Mouse (Mus musculus): ENCODE data around the gene Gm28539. TPM values are rescaled to one million over a fixed set of nuclear protein-coding genes. Genes with fewer than 3 reads are reported as not detected.

Gm28539 gene
- polyA plus RNA-seq, 2 experiments = not detected

DNA sequence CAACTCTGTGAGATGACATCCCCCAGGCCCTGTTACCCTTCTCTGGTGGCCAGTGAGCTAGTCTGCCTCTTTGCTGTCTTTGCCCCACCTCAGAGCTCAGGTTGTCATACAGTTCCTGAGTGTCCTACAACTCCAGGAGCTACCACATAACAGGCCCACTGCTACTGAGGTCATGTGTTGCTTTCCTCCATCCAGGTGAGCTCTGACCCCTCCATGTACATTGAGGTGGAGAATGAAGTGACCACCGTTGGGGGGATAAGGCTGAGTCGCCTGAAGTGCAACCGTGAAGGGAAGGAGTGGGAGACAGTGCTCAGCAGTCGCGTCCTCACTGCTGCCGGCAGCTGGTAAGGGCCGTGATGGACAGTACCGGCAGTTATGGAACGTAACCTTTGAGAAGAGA, 112.6 kb downstream of the Gm28539 start:
- Histone ChIP-seq H3K4me3 (ENCODE audit: insufficient read depth in 1 of 2, low read depth in 2 of 2, low read length in 2 of 2) (no peak overlapping the region), H3K4me1 (replicated peaks; ENCODE audit: control insufficient read depth in 2 of 2, insufficient read depth in 2 of 2, low read length in 1 of 2) (no peaks in the 10 kb centered on the region), H3K4me2 (ENCODE audit: low read depth) (no peak overlapping the region), H3K9ac (replicated peaks) (no peak overlapping the region), H3K27ac (no peak overlapping the region), H3K27me3 (ENCODE audit: control insufficient read depth, insufficient read depth, low read length) (no peaks in the 10 kb centered on the region), H3K9me3 (ENCODE audit: control insufficient read depth, low read length) (no peaks in the 10 kb centered on the region), H3K36me3 (replicated peaks; ENCODE audit: control insufficient read depth, insufficient read depth, low read depth) (peaks cover 24% of the 10 kb centered on the region)
- DNase-seq (ENCODE audit: low read depth in 3 of 3, low spot score in 3 of 3) = no peak
- 86% methylated on average over 9 of the region's 9 CpGs for WGBS (ENCODE audit: insufficient replicate concordance)
- no peak for TF ChIP-seq CTCF (IDR thresholded peaks at IDR 0.05; ENCODE audit: low read depth)
- no peak for TF ChIP-seq EP300 (IDR thresholded peaks at IDR 0.05; ENCODE audit: low read depth)
- no peak for ATAC-seq (ENCODE audit: insufficient read depth)

DNA sequence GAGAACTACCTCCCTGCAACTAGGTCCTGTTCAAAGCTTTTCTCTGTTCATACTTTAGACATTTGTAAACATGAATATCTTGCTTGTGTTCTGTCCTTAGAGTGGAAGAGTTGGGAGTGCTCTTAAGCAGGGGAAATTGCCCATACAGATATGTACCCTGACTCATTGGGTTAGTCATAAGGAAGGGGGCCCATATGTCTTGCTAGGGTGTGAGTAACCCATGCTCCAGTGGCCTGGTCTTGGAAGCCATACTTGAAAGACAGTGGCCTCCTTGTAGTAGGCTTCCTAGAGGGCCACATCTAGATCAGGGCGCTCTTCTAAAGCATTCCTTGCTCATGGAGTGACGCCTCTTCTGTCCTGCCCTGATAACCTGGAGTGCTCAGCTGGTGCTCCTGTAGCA, 114.0 kb downstream of the Gm28539 start:
- H3K36me3 ChIP-seq (replicated peaks; ENCODE audit: control insufficient read depth, insufficient read depth, low read depth) = peaks cover 37% of the 10 kb centered on the region
- no peak for ATAC-seq (ENCODE audit: insufficient read depth)

DNA sequence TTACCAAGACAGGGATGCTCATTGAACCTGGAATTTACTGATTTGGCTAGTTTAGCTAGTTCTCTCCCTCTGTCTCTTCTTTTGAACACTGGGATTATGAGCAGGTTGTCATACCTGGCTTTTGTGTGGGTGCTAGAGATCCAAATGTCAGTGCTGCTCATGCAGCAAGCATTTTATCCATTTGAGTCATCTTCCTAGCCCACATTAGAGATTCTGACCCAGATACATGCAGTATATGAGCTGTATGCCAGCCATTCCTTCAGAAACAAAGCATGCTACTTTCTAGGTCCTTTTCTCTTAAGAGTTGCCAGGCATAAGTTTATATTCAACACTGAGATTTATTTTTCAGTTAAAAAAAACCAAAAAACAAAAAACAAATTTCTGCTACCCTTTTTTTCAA, 116.4 kb downstream of the Gm28539 start:
- no peak overlapping the region for H3K4me2 ChIP-seq (ENCODE audit: low read depth)
- ATAC-seq (ENCODE audit: insufficient read depth) (no peak), DNase-seq (ENCODE audit: low read depth in 3 of 3, low spot score in 3 of 3) (no peak)
- H3K9ac ChIP-seq (replicated peaks) = no peak overlapping the region
- H3K27ac ChIP-seq = no peak overlapping the region
- no peaks in the 10 kb centered on the region for H3K9me3 ChIP-seq (ENCODE audit: control insufficient read depth, low read length)
- no peak for TF ChIP-seq CTCF (IDR thresholded peaks at IDR 0.05; ENCODE audit: low read depth)
- no peak for TF ChIP-seq EP300 (IDR thresholded peaks at IDR 0.05; ENCODE audit: low read depth)
- H3K27me3 ChIP-seq (ENCODE audit: control insufficient read depth, insufficient read depth, low read length) = no peaks in the 10 kb centered on the region
- H3K4me1 ChIP-seq (replicated peaks; ENCODE audit: control insufficient read depth in 2 of 2, insufficient read depth in 2 of 2, low read length in 1 of 2) = no peaks in the 10 kb centered on the region
- H3K4me3 ChIP-seq (ENCODE audit: insufficient read depth in 1 of 2, low read depth in 2 of 2, low read length in 2 of 2) = no peak overlapping the region
- peaks cover 40% of the 10 kb centered on the region for H3K36me3 ChIP-seq (replicated peaks; ENCODE audit: control insufficient read depth, insufficient read depth, low read depth)

More for the DNA sequence above, 114.0 kb downstream of the Gm28539 start:
- Histone ChIP-seq H3K4me1 (replicated peaks; ENCODE audit: control insufficient read depth in 2 of 2, insufficient read depth in 2 of 2, low read length in 1 of 2) (no peaks in the 10 kb centered on the region), H3K4me2 (ENCODE audit: low read depth) (no peak overlapping the region), H3K9me3 (ENCODE audit: control insufficient read depth, low read length) (no peaks in the 10 kb centered on the region), H3K27ac (no peak overlapping the region), H3K4me3 (ENCODE audit: insufficient read depth in 1 of 2, low read depth in 2 of 2, low read length in 2 of 2) (no peak overlapping the region), H3K9ac (replicated peaks) (no peak overlapping the region), H3K27me3 (ENCODE audit: control insufficient read depth, insufficient read depth, low read length) (no peaks in the 10 kb centered on the region)
- TF ChIP-seq EP300 (IDR thresholded peaks at IDR 0.05; ENCODE audit: low read depth) = no peak
- TF ChIP-seq CTCF (IDR thresholded peaks at IDR 0.05; ENCODE audit: low read depth) = no peak
- WGBS (ENCODE audit: insufficient replicate concordance) = 71% methylated on average over 2 of the region's 2 CpGs
- DNase-seq (ENCODE audit: low read depth in 3 of 3, low spot score in 3 of 3) = no peak

- 67% methylated on average over 3 of the region's 3 CpGs for WGBS (ENCODE audit: insufficient replicate concordance)
- Histone ChIP-seq H3K36me3 (replicated peaks; ENCODE audit: control insufficient read depth, insufficient read depth, low read depth) (peaks cover 29% of the 10 kb centered on the region), H3K4me1 (replicated peaks; ENCODE audit: control insufficient read depth in 2 of 2, insufficient read depth in 2 of 2, low read length in 1 of 2) (no peaks in the 10 kb centered on the region), H3K4me2 (ENCODE audit: low read depth) (no peak overlapping the region), H3K9me3 (ENCODE audit: control insufficient read depth, low read length) (no peaks in the 10 kb centered on the region), H3K4me3 (ENCODE audit: insufficient read depth in 1 of 2, low read depth in 2 of 2, low read length in 2 of 2) (no peak overlapping the region), H3K27me3 (ENCODE audit: control insufficient read depth, insufficient read depth, low read length) (no peaks in the 10 kb centered on the region), H3K9ac (replicated peaks) (no peak overlapping the region), H3K27ac (no peak overlapping the region)
- no peak for TF ChIP-seq CTCF (IDR thresholded peaks at IDR 0.05; ENCODE audit: low read depth)
- no peak for TF ChIP-seq EP300 (IDR thresholded peaks at IDR 0.05; ENCODE audit: low read depth)
- ATAC-seq (ENCODE audit: insufficient read depth) (no peak), DNase-seq (ENCODE audit: low read depth in 3 of 3, low spot score in 3 of 3) (no peak)
Observed at GRCm38 (mm10) chr16:18955070-18955469, 118.7 kb downstream of the Gm28539 start.

GRCm38 (mm10) chr16:18963486-18963885, 127.1 kb downstream of the Gm28539 start:
- no peak for TF ChIP-seq EP300 (IDR thresholded peaks at IDR 0.05; ENCODE audit: low read depth)
- TF ChIP-seq CTCF (IDR thresholded peaks at IDR 0.05; ENCODE audit: low read depth) = no peak
- DNase-seq (ENCODE audit: low read depth in 3 of 3, low spot score in 3 of 3) (no peak), ATAC-seq (ENCODE audit: insufficient read depth) (no peak)
- no peak overlapping the region for H3K27ac ChIP-seq
- no peaks in the 10 kb centered on the region for H3K27me3 ChIP-seq (ENCODE audit: control insufficient read depth, insufficient read depth, low read length)
- no peak overlapping the region for H3K9ac ChIP-seq (replicated peaks)
- H3K4me1 ChIP-seq (replicated peaks; ENCODE audit: control insufficient read depth in 2 of 2, insufficient read depth in 2 of 2, low read length in 1 of 2) = no peaks in the 10 kb centered on the region
- no peak overlapping the region for H3K4me2 ChIP-seq (ENCODE audit: low read depth)
- H3K36me3 ChIP-seq (replicated peaks; ENCODE audit: control insufficient read depth, insufficient read depth, low read depth) = peaks cover 13% of the 10 kb centered on the region
- H3K4me3 ChIP-seq (ENCODE audit: insufficient read depth in 1 of 2, low read depth in 2 of 2, low read length in 2 of 2) = no peak overlapping the region
- H3K9me3 ChIP-seq (ENCODE audit: control insufficient read depth, low read length) = no peaks in the 10 kb centered on the region

Data from liver, embryonic 14.5 days (tissue).